Mouse (Mus musculus) inflammation-experienced regulatory T-cells, adult 6 months (primary cell): ENCODE results near the gene Slc25a36. TPM values are rescaled to one million over a fixed set of nuclear protein-coding genes. Genes with fewer than 3 reads are reported as not detected.
A peak's percentile ranks its signal among the peaks of the same experiment; 100 is the strongest.

Source experiments
- ATAC-seq: one replicate; pipeline ENCODE4 v1.8.0; 2017
- polyA plus RNA-seq, 3 experiments: library from polyadenylated mRNA; unstranded; fragments of 100-300 nt; shearing (Covaris generic); gene quantifications; one replicate each; pipeline ENCODE4 v1.2.1; 2017

Slc25a36 gene
- 10 to 100 TPM; 50.7 to 93.2 (median 65.7) TPM for polyA plus RNA-seq

DNA sequence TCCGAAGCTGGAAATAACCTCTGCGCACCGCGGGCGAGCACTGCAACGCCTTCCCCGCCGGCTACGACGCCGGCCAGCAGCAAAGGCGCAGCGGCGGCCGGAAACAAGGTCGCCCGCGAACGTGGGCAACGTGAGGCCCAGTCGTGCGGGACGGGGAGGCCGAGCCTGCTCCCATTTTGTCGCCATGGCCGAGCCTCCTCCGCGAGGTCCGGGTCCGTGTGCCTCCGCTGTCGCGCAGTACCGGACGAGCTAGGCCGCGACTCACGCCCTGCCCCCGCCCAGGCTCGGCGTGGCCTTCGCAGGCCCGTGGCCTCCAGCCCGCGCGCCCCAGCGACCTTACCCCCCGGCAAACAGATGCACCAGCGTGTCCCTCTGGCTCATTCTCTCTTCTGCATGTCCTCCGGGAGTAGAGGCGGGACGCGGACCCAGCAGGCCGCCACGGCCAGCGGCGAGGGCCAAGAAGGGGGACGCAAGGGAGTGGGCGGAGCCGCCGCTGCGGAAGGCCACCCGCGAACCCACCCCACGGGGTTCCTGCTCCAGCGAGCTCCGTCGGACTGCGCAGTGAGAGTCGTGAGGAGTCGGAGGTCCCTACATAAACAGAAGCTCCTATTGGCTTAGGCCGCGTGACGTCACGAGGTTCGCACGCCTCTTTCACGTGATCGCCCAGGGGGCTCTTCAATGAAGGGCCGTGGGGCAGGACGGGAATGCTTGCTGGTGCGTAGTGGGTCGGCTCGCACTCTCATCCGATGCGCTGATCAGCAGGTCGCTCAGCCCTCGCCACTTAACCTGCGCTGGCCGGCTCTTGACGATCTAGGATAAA lies at the start of gene Slc25a36:
Gene Slc25a36 (minus strand): TSS at position 587 of the 820 bp plus-strand sequence.
- peak; percentile 95 for ATAC-seq

- no peak for ATAC-seq
Observed at GRCm38 (mm10) chr9:97158412-97158811, 47.5 kb upstream of the Slc25a36 start.

GRCm38 (mm10) chr9:97155981-97156380 lies 45.0 kb upstream of the Slc25a36 start:
- no peak for ATAC-seq

GRCm38 (mm10) chr9:97154956-97155355 lies 44.0 kb upstream of the Slc25a36 start:
- ATAC-seq, result no peak

GRCm38 (mm10) chr9:97153006-97153405 lies 42.0 kb upstream of the Slc25a36 start:
- no peak for ATAC-seq

- no peak for ATAC-seq
Observed at GRCm38 (mm10) chr9:97147270-97147669, 36.3 kb upstream of the Slc25a36 start.

DNA sequence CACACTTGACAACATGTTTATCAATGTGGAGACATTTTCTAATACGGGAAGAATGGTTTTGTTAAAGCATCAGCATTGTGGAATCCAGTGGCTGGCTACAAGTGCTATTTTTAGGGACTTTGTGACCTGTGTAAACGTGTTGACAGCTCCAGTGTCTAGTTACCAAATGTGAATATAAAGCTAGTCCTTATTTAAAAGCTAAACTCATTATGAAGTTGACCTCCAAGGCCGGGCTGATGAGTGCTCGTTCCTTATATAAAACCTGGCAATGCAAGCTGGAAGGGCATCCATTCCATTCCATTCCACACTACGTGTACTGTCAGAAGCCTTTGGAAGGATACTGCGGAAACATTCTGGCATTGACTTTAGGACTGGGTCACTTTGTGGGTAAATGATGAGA lies 34.4 kb upstream of the Slc25a36 start:
- ATAC-seq, result no peak

DNA sequence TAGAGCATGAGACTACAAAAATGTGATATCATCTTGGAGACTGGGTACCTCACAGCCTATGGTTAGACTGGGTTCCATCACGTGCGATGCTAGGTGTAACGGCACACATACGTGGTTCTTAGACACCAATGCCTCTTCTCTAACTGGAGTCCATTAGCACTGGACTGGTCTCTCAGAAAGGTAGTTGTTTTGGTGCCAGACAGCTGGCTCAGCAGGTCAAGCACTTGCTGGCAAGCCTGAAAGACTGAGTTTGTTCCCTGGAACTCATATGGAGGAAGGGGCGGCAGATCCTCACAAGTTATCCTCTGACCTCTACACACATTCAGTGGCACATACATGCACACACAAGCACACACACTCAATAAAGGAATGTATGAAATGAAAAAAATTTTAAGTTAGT lies 32.5 kb upstream of the Slc25a36 start:
- ATAC-seq, result no peak

GRCm38 (mm10) chr9:97142558-97142957 lies 31.6 kb upstream of the Slc25a36 start:
- ATAC-seq, result no peak

GRCm38 (mm10) chr9:97141723-97142122 lies 30.8 kb upstream of the Slc25a36 start:
- ATAC-seq, result no peak

GRCm38 (mm10) chr9:97140145-97140932 lies 29.4 kb upstream of the Slc25a36 start:
- no peak for ATAC-seq

- ATAC-seq, result no peak
Observed at GRCm38 (mm10) chr9:97137678-97138077, 26.7 kb upstream of the Slc25a36 start.

GRCm38 (mm10) chr9:97137116-97137515 lies 26.2 kb upstream of the Slc25a36 start:
- ATAC-seq, result no peak

- ATAC-seq, result no peak
Observed at GRCm38 (mm10) chr9:97135866-97136265, 24.9 kb upstream of the Slc25a36 start.

GRCm38 (mm10) chr9:97133178-97133577 lies 22.2 kb upstream of the Slc25a36 start:
- no peak for ATAC-seq

DNA sequence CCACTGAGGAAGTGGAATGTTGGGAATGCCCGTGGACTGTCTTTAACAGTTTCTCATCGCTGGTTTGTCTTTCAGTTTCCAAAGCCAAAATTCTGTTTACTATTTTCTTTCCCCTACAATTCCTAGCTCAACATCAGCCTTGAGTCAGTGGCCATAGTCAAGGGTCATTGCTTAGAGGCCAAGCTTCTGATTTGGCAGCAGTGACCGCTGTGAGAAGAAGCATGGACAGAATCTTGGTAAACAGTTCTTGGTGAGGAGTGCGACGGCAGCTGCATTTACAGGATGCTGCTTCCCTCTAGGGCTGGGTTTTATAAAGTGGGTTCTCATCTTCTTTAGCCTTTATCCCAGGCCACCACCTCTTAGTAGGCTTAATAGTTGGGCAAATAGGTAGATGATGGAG lies 19.0 kb upstream of the Slc25a36 start:
- ATAC-seq, result no peak

DNA sequence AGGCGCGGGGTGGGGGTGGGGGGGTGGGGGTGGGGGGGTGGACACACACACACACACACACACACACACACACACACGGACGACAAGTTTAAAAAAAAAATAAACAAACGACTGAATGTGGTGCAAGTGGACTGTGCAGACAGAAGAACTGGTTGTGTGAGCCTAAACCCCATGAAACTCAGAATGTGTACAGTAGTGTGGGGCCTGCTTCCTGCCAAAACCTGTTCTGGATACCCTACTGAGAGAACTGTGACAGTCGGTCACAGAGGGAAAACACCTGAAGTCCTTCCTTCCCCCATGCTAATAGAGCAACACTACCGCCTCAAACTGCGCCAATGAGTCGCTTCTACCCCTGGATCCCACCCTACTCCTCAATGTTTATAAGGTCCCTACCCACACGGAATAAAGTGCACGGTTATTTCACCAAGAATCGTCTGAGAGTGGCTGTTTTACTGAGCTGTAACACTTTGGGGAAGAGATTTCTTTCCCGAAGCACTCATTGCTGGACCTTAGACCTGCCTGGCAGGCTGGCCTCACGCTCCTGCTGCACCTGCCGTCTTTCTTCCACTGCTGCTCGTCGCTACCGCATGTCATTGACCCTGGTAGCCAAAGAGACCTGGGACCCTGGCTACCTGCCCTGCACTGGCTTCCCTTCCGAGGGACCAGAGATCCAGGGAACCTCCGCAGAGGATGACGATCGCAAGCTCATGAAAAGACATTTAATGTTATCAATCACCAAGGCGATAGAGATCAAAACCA lies 13.2 kb upstream of the Slc25a36 start:
- ATAC-seq, result no peak

DNA sequence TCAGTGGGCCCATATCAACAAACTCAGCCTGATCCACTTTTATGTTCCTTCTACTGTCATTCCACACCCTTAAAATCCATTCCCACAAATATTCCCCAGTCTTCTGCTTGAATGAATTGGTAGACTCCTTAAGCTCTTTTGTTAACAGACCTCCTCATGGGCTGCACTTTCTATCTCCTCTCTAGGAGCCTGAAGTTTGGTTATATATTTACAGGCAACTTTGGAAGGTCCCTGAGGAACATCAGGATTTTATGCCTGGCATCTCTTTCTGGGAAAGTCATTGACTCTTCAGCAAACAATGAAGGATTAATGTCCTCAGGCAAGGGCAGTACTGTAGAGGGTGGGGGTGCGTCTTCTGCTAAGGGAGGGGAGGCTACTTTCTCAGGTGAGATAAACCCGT lies 10.5 kb upstream of the Slc25a36 start:
- ATAC-seq, result no peak

GRCm38 (mm10) chr9:97114271-97114670 lies 3.3 kb upstream of the Slc25a36 start:
- no peak for ATAC-seq

DNA sequence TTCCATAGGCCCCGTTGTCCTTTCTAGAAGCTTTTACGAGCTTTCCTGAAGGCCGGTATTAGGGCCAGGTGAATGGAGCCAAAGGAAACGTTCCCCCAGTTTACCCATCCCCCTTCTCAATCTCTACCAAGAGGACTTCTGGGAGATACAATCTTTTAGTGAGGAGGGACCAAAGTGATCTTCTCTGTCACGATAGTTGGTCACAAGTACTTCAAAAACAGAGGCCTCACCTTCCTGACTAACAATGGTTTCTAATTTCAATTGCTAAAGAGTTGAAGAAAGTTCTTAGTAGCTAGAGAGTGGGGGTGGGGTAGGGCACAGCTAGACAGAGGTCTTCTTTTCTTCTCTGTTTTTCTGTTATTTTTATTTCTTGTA lies 2.6 kb upstream of the Slc25a36 start:
- ATAC-seq, result no peak

GRCm38 (mm10) chr9:97112797-97113554 lies 2.0 kb upstream of the Slc25a36 start:
- no peak for ATAC-seq

DNA sequence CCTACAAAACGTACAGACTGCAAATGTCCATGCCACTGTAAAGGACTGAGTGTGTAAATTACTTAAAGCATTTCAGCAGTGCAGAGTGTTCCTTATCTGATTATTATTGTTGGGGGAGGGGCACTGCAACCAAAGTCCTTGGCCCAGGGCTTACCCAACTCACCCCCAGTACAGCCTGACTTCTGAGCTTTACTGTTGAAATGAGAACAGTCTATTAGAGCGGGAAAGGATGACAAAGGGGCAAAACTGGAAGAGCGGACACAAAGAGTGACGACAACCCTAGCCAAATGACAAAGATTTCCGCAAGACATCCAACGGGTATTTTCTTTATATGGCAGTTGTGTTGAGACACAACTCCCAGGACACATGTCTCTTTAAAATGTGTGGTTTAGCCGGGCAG lies 1.3 kb upstream of the Slc25a36 start:
- no peak for ATAC-seq
